Mouse (Mus musculus) c-Kit-negative CD71-positive TER-119-positive erythroid progenitor cells, embryonic 14.5 days (primary cell): ENCODE results near the gene Agbl4.
A peak's percentile ranks its signal among the peaks of the same experiment; 100 is the strongest.

Experiments
- DNase-seq: peaks from one replicate; pipeline ENCODE4 v3.0.0-alpha.2; 2013; ENCODE audit warnings: low read depth, low spot score

Gene Agbl4

DNA sequence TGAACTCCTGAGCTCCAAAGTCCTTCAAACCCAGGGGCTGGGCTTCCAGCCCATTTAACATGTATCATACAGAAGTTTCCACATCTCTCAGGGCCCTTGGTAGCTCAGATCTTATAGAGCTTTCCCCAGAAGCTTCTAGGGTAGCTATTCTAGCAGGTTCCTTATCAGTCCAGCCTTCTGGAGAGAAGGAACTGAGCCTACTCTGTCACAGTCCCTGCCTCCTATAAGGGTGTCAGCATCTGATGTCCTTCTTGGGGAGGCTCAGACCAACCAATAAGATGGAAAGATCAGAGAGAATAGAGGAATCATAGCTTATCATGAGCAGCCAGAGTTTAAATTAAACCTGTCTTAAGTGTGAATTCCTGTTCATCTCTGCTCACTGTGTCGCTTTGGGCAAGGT lies 1269.3 kb downstream of the Agbl4 start:
- DNase-seq, result no peak

DNA sequence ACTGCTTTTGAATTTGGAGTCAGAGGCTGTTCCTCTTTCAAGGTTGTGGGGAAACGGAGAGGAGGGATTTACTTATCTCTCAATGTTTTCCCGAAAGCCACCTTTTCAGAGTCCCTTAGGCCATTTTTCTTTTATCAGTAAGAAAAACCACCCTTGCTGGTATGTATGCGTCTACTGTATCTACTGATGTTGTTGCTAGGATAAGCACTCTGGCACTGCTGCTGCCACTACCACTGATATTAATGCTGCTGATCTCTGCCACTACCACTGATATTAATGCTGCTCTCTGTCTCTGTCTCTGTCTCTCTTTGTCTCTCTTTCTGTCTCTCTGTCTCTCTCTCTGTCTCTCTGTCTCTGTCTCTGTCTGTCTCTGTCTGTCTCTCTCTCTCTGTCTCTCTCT lies 1271.9 kb downstream of the Agbl4 start:
- DNase-seq, result no peak

DNA sequence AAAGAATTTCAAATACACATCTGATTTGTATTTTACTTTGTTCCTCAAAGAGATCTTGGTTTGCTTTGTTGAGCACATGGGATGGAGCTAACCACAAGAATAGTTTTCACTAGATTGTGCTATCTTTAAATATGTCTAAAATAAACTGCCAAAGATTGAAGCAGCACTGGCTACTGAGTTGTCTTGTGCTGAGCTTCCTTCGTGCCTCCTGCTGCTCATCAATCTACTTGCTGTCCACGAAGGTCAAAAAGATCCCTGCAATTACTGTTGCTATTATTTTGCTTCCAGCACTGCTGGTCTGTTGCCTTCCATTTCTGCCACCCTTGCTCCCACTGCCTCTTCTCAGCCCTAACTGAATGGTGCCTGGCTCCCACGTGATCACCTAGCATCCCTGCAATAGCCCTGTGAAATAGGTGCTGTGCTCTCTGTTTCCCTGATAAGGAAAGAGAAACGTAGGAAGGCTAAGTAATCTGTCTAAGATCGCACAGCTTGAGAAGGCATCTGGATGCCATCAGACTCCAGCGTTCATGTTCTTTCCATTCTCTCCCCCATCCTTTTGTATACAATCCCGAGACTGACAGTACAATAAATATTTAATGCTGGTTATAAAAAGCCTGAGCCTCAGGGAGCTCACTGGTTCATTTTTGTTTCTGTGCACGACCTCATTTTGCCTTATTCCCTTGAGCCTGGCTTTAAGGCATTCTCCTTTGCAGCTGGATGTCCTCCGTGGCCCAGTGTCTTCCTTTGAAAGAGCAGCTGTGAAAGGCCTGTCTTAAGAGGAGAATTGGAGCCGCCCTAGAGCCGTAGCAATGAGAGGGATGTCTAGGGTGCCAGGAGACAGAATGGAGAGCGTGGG lies 1273.3 kb downstream of the Agbl4 start:
- DNase-seq, result no peak

DNA sequence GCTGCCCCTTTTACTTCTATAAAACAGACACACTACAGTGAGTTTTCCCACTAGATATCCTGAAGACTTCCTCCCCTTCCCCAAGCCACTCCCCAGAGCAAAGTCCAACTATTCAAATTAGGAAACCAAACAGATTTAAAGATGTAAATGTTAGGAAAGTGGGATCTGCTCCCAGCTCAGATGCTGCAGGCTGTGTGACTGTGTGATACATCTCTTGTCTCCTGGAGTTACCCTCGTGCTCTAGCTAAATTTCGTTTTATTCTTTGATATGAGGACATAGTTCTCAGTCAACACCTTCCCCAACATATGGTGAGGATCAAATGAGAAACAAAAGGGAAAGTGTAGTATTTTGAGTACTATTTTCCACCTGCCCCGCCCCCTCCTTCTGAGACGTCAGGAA lies 1274.0 kb downstream of the Agbl4 start:
- no peak for DNase-seq

GRCm38 (mm10) chr4:111673904-111674303 lies 1276.4 kb downstream of the Agbl4 start:
- no peak for DNase-seq

DNA sequence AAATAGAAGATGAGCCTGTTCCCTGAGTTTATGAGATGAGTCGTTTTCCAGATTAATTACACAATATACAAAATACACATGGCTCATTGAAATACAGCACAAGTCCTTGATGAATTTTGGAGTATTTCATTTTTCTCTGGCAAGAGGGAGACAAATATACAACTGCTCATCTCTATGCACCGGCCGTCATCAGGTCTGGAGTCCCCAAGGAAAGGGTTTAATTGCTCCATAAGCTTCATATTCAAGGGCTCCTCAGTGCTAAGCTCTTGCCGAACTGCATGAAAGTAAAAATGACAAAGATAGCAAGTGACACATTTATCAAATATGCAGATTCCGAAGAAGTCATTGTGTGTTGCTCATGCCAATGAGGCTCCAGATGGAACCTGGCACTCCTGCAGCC lies 1284.5 kb downstream of the Agbl4 start:
- no peak for DNase-seq

- DNase-seq, result no peak
These were observed 1285.3 kb downstream of the Agbl4 start for GRCm38 (mm10) chr4:111682793-111683192.

DNA sequence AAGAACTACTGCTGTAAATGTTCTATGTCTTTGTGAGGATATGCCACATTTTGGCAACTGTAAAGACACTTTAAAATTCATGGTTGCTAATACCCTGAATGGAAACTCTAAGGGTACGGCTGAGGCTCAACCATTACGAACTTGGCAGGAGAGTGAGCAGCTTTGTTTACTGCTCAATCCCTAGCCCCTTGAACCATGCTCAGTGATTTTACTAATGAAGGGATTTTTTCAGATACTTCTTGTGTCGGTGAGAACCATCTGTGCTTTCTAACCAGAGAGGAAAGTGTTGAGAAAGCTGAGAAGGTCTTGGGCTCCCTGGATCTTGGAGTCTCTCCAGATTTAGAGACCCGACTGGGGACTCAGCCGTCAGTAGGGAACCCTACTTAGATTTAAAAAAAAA lies 1286.4 kb downstream of the Agbl4 start:
- DNase-seq, result no peak

DNA sequence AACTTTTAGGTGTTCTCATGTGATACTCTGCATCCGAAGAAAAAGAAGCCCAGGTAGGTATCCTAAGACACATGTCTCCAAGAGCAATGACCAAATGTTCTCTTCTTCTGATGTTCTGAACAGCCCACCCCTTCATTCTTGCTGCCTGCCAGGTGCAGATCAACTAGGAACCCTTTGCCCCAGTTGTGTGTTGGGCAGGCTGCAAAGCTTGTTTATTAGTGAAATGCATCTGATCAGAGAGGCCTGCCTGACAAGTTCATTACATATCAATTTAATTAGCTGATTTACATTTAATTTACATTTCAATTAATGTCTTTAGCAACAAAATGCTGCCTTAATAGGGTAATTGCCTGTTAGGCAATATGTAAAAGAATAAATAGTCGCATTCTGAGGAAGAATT lies 1288.5 kb downstream of the Agbl4 start:
- no peak for DNase-seq

- DNase-seq, result no peak
These were observed 1289.5 kb downstream of the Agbl4 start for GRCm38 (mm10) chr4:111686951-111687350.

- peak; percentile 40 for DNase-seq
These were observed 1290.2 kb downstream of the Agbl4 start for GRCm38 (mm10) chr4:111687613-111688012.

GRCm38 (mm10) chr4:111691057-111691543 lies 1293.6 kb downstream of the Agbl4 start:
- DNase-seq, result no peak

GRCm38 (mm10) chr4:111701381-111701780 lies 1303.9 kb downstream of the Agbl4 start:
- DNase-seq, result no peak

DNA sequence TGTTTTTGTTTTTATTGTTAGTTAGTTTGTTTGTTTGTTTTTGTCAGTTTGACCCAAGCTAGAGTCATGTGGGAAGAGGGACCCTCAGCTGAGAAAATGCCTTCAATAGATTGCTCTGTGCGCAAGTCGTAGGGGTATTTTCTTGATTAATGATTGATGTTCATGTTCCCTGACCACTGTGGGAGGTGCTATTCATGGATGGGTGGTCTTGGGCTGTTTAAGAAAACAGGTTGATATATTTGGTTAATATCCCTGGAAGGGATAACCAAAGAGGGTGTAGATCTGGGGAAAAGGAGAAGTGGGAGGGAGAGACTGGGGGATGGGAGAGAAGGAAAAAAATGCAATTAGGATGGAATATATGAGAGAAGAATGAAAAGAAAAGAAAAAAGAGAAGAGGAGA lies 1306.7 kb downstream of the Agbl4 start:
- DNase-seq, result no peak

DNA sequence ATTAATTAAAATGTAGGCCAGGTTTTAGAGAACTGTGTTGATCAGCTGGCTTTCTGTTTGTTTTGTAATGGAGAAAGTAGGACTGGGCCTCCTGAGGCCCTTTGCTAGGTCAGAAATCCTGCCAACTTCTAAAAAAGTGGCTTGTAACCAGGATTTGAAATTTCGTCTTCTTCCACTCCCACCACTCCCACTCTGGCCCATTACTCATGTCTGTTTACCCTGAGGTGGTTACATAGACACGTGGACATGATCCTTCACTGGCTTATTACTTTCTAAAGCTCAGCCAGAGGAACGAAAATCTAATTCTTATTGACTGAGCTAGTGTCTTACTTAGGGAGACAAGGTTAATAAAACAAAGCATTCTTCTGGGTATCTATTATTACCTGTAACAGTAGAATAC lies 1307.5 kb downstream of the Agbl4 start:
- no peak for DNase-seq
